Mouse (Mus musculus): ENCODE data around the gene Marveld1.

Marveld1 gene

GRCm38 (mm10) chr19:42147170-42147768 is at the start of gene Marveld1:
TSS of gene Marveld1 (plus strand) at chr19:42147400.
- in situ Hi-C loops (cut with MboI, MseI), result loop anchor here (5.0 kb wide), 1 partner anchor 60 kb away; the partner anchor contains the start of gene Morn4

GRCm38 (mm10) chr19:42099406-42099805 is 47.8 kb upstream of the Marveld1 start:
- in situ Hi-C loops (cut with MboI, MseI), result no loop called here

GRCm38 (mm10) chr19:42104681-42105080 is 42.5 kb upstream of the Marveld1 start:
- in situ Hi-C loops (cut with MboI, MseI), result no loop called here

DNA sequence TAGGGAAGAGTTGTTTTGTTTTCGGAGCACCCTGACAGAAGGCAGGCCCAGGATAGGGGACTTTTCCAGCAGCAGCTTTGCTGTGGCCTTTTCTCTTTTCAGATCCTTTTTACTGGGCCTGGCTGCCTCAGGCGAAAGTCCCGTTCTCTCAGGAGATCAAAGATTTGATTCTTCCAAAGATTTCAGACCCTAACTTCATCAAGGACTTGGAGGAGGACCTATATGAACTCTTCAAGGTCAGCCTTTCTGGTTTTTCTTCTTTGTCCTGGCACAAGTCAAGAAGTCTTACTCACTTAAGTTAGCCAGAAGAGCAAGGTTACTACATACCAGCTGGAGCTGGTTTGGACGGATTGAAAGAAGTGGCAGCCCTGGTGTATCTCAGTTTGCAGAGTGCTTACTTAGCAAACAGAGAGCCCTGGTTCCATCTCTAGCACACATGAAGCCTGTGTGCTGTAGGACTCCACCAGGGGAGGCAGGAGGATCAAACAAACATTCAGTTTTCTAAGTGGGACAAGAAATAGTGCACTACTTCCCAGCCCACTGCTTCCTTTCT is 31.3 kb upstream of the Marveld1 start:
- in situ Hi-C loops (cut with MboI, MseI), result no loop called here

DNA sequence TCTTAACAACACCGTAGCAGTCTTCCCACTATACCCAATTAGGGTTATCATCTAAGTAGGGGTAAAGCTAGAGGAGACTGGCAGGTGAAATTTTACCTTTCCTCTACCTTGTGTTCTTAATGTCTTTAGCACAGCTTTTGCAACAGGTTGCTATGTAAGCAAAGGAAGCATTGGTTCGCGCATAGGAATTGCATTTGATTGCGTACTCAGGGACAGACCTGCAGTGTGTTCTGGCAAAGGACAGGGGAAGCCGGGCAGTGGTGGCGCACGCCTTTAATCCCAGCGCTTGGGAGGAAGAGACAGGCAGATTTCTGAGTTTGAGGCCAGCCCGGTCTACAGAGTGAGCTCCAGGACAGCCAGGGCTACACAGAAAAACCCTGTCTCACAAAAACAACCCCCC is 29.1 kb upstream of the Marveld1 start:
- in situ Hi-C loops (cut with MboI, MseI), result no loop called here

DNA sequence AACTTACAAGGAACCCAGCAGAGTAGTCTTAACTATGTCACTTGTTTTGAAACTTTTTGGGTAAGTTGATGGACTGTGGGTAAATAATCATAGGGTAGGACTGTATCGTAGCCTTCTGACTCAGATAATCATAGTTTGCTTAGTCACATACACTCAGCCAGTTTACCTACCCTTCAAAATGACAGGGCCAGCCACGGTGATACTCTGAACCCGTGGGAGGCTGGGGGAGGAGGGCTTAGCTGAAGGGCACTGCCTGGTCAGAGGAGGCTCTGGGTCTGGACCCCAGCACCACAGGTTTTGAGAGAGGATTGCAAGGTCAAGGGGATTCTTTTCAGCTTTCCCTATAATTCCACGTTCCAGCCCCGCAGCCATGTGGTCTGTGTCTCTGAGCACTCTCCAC is 28.6 kb upstream of the Marveld1 start:
- in situ Hi-C loops (cut with MboI, MseI), result no loop called here

GRCm38 (mm10) chr19:42120451-42120850 is 26.7 kb upstream of the Marveld1 start:
- in situ Hi-C loops (cut with MboI, MseI), result no loop called here

DNA sequence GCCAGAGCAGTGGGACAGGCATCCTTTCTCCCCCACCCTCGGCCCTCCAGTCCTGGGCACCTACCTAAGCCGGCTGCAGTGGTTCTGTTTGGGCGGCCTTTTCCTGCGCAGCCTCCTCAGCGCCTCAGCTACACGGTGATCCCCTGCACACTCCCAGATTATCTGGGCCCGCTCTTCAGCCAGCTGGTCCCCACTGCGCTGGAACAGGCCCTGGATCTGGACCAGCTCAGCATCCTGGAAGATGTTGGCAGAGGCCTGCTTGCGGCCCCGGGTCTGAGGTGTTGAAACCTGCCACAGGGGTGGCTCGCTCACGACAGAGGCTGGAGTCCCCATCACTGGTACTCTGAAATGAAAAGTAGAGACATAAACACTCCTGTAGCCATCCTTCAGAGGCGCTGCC is 22.5 kb upstream of the Marveld1 start:
- in situ Hi-C loops (cut with MboI, MseI), result no loop called here

GRCm38 (mm10) chr19:42125501-42126218 is 21.5 kb upstream of the Marveld1 start:
- in situ Hi-C loops (cut with MboI, MseI), result no loop called here

DNA sequence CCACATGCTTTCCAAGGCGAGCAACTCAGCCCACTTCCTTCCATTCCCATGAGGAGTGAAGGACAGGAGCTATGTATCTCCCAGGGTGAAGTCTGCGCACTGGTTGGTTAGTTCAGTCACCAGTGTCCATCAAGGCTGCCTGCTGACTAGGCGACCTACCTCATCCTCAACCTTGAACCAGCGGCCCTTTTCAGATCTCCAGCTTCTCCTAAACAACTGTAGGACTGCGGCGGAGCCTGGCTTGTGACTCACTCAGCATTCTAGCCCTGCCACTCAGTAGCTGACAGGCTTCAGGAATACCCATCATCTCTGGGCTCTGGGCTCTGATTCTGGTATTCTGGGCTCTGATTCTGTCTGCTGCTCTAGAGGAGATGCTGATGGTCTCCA is 21.0 kb upstream of the Marveld1 start:
- in situ Hi-C loops (cut with MboI, MseI), result no loop called here

- in situ Hi-C loops (cut with MboI, MseI), result no loop called here
Observed at GRCm38 (mm10) chr19:42127024-42127423, 20.2 kb upstream of the Marveld1 start.

DNA sequence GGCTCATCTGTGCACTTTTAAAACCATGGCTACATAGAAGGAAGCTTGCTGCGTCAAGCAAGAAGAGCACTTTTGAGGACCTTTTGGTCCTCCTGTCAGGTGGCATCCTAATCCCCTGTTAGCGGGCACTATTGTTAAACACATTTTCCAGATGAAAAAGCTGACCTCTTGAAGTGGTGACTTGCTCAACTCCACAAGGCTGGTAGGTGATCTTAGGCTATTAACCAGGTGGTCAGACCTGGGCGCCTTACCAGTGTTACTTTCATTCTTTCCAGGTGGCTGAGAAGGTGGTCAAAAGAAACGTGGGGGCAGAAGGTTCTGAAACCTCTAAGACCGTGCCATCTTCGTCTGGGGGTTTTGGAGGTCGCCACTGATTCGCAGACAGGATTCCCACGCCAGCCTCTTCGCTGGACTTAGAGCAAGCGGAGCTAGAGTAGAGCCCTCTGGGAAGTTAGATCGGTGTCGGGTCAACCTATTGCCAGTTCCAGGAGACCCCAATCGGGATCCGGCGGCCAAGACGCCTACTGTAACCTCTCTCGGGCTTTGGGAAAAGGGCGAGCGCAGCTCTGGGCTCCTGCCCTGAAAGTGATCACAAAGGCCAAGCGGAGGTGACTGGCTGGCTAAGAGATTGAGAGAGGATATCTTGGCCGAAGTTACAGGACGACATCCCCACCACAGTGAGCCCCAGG is 19.0 kb upstream of the Marveld1 start:
- in situ Hi-C loops (cut with MboI, MseI), result no loop called here

DNA sequence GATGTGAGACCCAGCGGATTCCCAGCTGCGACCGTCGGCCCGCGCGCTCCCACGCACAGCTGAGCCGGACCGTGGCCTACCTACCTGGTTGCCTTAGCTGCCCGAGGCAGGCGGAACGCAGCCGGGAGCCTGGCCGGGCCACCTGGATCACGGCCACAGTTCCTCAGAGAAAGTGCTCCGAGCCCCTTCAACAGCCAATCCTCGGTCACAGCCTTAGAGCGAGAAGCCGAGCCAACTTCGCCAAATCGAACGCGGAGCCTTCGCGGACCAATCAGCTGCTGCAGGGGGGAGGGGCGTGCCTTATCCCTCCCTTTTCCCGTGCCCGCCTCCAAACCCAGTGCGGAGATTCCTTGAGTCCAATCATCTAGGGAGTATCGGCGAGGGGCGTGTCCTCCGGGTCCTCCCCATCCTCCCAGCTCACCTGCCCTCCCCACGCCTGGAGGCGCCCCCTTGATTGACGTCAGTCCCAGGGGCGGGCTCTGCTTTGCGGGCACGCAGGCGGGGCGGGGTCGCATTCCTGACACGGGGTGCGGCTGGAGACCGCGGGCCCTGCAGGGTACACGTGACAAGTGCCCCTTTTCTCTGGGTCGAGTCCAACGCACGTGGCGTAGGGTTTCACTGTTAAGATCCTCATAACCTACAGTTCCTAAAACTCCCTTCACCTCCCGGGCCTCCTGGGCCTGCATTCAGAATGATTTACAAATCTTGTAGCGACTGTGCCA is 18.3 kb upstream of the Marveld1 start, which contains the start of gene Avpi1:
TSS of gene Avpi1 (minus strand) at position 273 of the 722 bp plus-strand sequence.
- in situ Hi-C loops (cut with MboI, MseI), result no loop called here

- in situ Hi-C loops (cut with MboI, MseI), result no loop called here
Observed at GRCm38 (mm10) chr19:42129509-42130293, 17.5 kb upstream of the Marveld1 start.

DNA sequence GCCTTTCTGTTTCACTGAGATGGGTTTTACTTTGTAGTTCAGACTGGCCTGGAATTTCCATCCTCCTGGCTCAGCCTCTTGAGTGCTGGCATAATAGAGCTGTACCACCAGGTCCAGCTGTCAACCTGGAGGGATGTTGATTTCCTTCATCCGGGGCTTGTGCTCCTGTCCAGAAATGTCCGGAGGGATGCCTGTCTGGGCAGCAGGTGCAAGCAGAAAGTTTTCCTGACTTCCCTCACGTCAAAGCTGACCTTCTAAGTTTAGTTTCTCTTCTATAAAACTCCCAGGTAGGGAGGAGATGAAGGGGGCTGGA is 16.9 kb upstream of the Marveld1 start:
- in situ Hi-C loops (cut with MboI, MseI), result no loop called here

GRCm38 (mm10) chr19:42131101-42131500 is 16.1 kb upstream of the Marveld1 start:
- in situ Hi-C loops (cut with MboI, MseI), result no loop called here

GRCm38 (mm10) chr19:42135070-42135469 is 12.1 kb upstream of the Marveld1 start:
- in situ Hi-C loops (cut with MboI, MseI), result no loop called here

GRCm38 (mm10) chr19:42136126-42136525 is 11.1 kb upstream of the Marveld1 start:
- in situ Hi-C loops (cut with MboI, MseI), result no loop called here

DNA sequence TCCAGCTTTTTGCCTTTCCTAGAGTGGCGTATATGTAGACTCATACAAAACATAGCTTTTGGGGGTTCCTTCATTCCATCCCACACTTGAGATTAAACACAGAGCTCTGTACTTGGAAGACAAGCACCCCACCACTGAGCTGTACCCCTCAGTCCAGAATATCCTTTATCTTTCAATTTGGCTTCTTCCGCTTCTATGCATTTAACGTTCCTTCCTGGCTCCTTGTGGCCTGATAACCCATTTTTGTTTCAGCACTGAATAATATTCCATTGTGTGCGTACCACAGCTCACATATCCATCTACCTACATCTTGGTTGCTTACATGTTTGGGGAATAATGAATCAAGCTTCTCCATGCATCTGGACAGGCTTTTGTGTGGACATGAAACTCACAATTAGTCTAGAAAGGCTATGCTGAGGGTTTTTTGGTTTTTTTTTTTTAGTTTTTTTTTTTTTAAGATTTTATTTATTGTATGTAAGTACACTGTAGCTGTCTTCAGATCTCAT is 10.0 kb upstream of the Marveld1 start:
- in situ Hi-C loops (cut with MboI, MseI), result no loop called here

GRCm38 (mm10) chr19:42138517-42139285 is 8.5 kb upstream of the Marveld1 start:
- in situ Hi-C loops (cut with MboI, MseI), result no loop called here

All from T-helper 1 cell (primary cell).